In genomic region chr15:99341102-99341501, GRCm38 (mm10) we compare ENCODE assay signal across 10 mouse cellular contexts. TPM values are rescaled to one million over a fixed set of nuclear protein-coding genes. Genes with fewer than 3 reads are reported as not detected.
DNase-seq lines count a peak whose midpoint lies in the region; ATAC-seq and TF ChIP-seq lines count a peak whose summit lies in the region.
"Had no signal": no experiment of that assay in that cellular context is flagged by ENCODE, and none has a peak within 500 bp of the region (broad histone marks: within the 10 kb centered on the region; RNA-seq: fewer than 3 reads in every experiment).

No protein-coding gene starts in this region.

- H3K4me2 ChIP-seq in heart, embryonic 12.5 days = no peak overlapping the region
- no peak overlapping the region for H3K4me2 ChIP-seq in liver, embryonic 15.5 days
- no peak overlapping the region for H3K4me2 ChIP-seq in forebrain, embryonic 14.5 days (ENCODE audit: low read length)
- H3K4me2 ChIP-seq: embryonic facial prominence, embryonic 15.5 days; midbrain, embryonic 13.5 days had no signal

- peak overlapping the region; percentile 89; the same call in 1 of the 2 replicates for H3K27ac ChIP-seq in heart, embryonic 12.5 days (ENCODE audit: poor library complexity, severe bottlenecking)
- peak overlapping the region; percentile 29 for H3K27ac ChIP-seq in liver, embryonic 15.5 days (replicated peaks)
- no peak overlapping the region for H3K27ac ChIP-seq in forebrain, embryonic 14.5 days (ENCODE audit: low read depth, low read length)
- H3K27ac ChIP-seq: embryonic facial prominence, embryonic 15.5 days; midbrain, embryonic 13.5 days had no signal

- intact Hi-C loops in heart, postnatal 10 days (cut with DNase I) = no loop called here

- H3K9me3 ChIP-seq in heart, embryonic 12.5 days (replicated peaks) = no peaks in the 10 kb centered on the region
- no peaks in the 10 kb centered on the region for H3K9me3 ChIP-seq in G1E (replicated peaks)
- no peaks in the 10 kb centered on the region for H3K9me3 ChIP-seq in liver, embryonic 15.5 days (replicated peaks)
- no peaks in the 10 kb centered on the region for H3K9me3 ChIP-seq in forebrain, embryonic 14.5 days (replicated peaks; ENCODE audit: control insufficient read depth, low read length)
- H3K9me3 ChIP-seq: embryonic facial prominence, embryonic 15.5 days; midbrain, embryonic 13.5 days had no signal

- WGBS in heart, embryonic 12.5 days = 52% methylated on average over 3 of the region's 3 CpGs
- WGBS in liver, embryonic 15.5 days (ENCODE audit: insufficient replicate concordance) = 12% methylated on average over 3 of the region's 3 CpGs
- 96% methylated on average over 3 of the region's 3 CpGs for WGBS in forebrain, embryonic 14.5 days

- DNase-seq in heart, postnatal 10 days = no peak
- DNase-seq in G1E (ENCODE audit: low spot score) = no peak
- DNase-seq in spleen, postnatal 14 days (ENCODE audit: low spot score in 2 of 2) = peak; percentile 25 to 42
- no peak for DNase-seq in cerebellum, adult 11-12 months
- DNase-seq in right cerebral cortex, postnatal 25 days = no peak
- no peak for DNase-seq in forebrain, embryonic 14.5 days (ENCODE audit: low spot score)

- no peaks in the 10 kb centered on the region for H3K27me3 ChIP-seq in heart, embryonic 12.5 days (replicated peaks)
- peaks cover 52% of the 10 kb centered on the region for H3K27me3 ChIP-seq in G1E (ENCODE audit: insufficient read depth, low read length)
- H3K27me3 ChIP-seq in liver, embryonic 15.5 days = no peaks in the 10 kb centered on the region
- H3K27me3 ChIP-seq in forebrain, embryonic 14.5 days (replicated peaks; ENCODE audit: control insufficient read depth, insufficient read depth, low read length) = no peaks in the 10 kb centered on the region
- H3K27me3 ChIP-seq: embryonic facial prominence, embryonic 15.5 days; midbrain, embryonic 13.5 days had no signal

- peaks cover 86% of the 10 kb centered on the region for H3K4me1 ChIP-seq in heart, embryonic 12.5 days (replicated peaks)
- peaks cover 8% of the 10 kb centered on the region for H3K4me1 ChIP-seq in G1E (ENCODE audit: insufficient read depth, low read depth, low read length)
- H3K4me1 ChIP-seq in liver, embryonic 15.5 days (replicated peaks) = peaks cover 80% of the 10 kb centered on the region
- peaks cover 10% of the 10 kb centered on the region for H3K4me1 ChIP-seq in forebrain, embryonic 14.5 days (ENCODE audit: control insufficient read depth, insufficient read depth, low read length)

- no peak for ATAC-seq in heart, embryonic 12.5 days (ENCODE audit: insufficient number of reproducible peaks, low FRiP score)
- ATAC-seq in G1E (ENCODE audit: extremely low read depth, insufficient number of reproducible peaks, low FRiP score, poor library complexity, severe bottlenecking) = peak; percentile 52; the same call in 1 of the 2 replicates
- ATAC-seq in liver, embryonic 15.5 days (ENCODE audit: insufficient read depth) = peak; percentile 41; the same call in 1 of the 2 replicates
- no peak for ATAC-seq in forebrain, embryonic 14.5 days
- ATAC-seq: midbrain, embryonic 13.5 days had no signal

- TF ChIP-seq CTCF in G1E (IDR thresholded peaks at IDR 0.05; ENCODE audit: low read depth, low read length) = no peak

- H3K36me3 ChIP-seq in heart, embryonic 12.5 days = no peaks in the 10 kb centered on the region
- H3K36me3 ChIP-seq in G1E (replicated peaks) = no peaks in the 10 kb centered on the region
- no peaks in the 10 kb centered on the region for H3K36me3 ChIP-seq in liver, embryonic 15.5 days (replicated peaks)
- no peaks in the 10 kb centered on the region for H3K36me3 ChIP-seq in forebrain, embryonic 14.5 days (ENCODE audit: control insufficient read depth, insufficient read depth, low read length)
- H3K36me3 ChIP-seq: embryonic facial prominence, embryonic 15.5 days; midbrain, embryonic 13.5 days had no signal

- H3K4me3 ChIP-seq in heart, embryonic 12.5 days = no peak overlapping the region
- no peak overlapping the region for H3K4me3 ChIP-seq in G1E (ENCODE audit: low read depth, low read length)
- no peak overlapping the region for H3K4me3 ChIP-seq in liver, embryonic 15.5 days (replicated peaks)
- no peak overlapping the region for H3K4me3 ChIP-seq in forebrain, embryonic 14.5 days (ENCODE audit: low read depth, low read length)
- H3K4me3 ChIP-seq: embryonic facial prominence, embryonic 15.5 days; midbrain, embryonic 13.5 days had no signal

- H3K9ac ChIP-seq in heart, embryonic 12.5 days = no peak overlapping the region
- H3K9ac ChIP-seq in liver, embryonic 15.5 days = no peak overlapping the region
- no peak overlapping the region for H3K9ac ChIP-seq in forebrain, embryonic 14.5 days (ENCODE audit: low read length)
- H3K9ac ChIP-seq: embryonic facial prominence, embryonic 15.5 days; midbrain, embryonic 13.5 days had no signal

RNA-seq across cellular contexts. Expression of gene Fmnl3, which starts 29.2 kb away (rescaled TPM):
- 17.2 and 21.0 TPM in 2 replicates for polyA plus RNA-seq in heart, embryonic 12.5 days (2016; fragmentation: Nextera tagmentation; extraction: Ambion mirVana)
- total RNA-seq in heart, postnatal 10 days (2021) = 10 to 100 TPM; 40.3 to 43.0 TPM
- 4.8 TPM in 1 of 2 replicates, not detected in the other for total RNA-seq in G1E (2014; fragmentation: Nextera tagmentation)
- total RNA-seq in G1E (2017) = 0.11 and 0.46 TPM in 2 replicates
- polyA plus RNA-seq in G1E (2012) = 0.07 and 0.08 TPM in 2 replicates
- 3.5 and 3.8 TPM in 2 replicates for polyA plus RNA-seq in liver, embryonic 15.5 days (2015; fragmentation: Nextera tagmentation; extraction: Ambion mirVana)
- polyA plus RNA-seq in forebrain, embryonic 14.5 days (2014; fragmentation: Nextera tagmentation; extraction: Ambion mirVana) = 3.9 and 5.6 TPM in 2 replicates

RNA-seq across cellular contexts. Expression of gene Fam186b, which starts 45.4 kb away (rescaled TPM):
- polyA plus RNA-seq in heart, embryonic 12.5 days (2016; fragmentation: Nextera tagmentation; extraction: Ambion mirVana) = 0.27 and 0.31 TPM in 2 replicates
- under 1 TPM; 0.14 to 0.15 TPM for total RNA-seq in heart, postnatal 10 days (2021)
- not detected in 2 replicates for total RNA-seq in G1E (2014; fragmentation: Nextera tagmentation)
- total RNA-seq in G1E (2017) = 0.12 TPM in 1 of 2 replicates, not detected in the other
- not detected in 2 replicates for polyA plus RNA-seq in G1E (2012)
- not detected in 2 replicates for polyA plus RNA-seq in liver, embryonic 15.5 days (2015; fragmentation: Nextera tagmentation; extraction: Ambion mirVana)
- polyA plus RNA-seq in forebrain, embryonic 14.5 days (2014; fragmentation: Nextera tagmentation; extraction: Ambion mirVana) = 0.11 and 0.52 TPM in 2 replicates

RNA-seq across cellular contexts. Expression of gene Prpf40b, which starts 46.2 kb away (rescaled TPM):
- polyA plus RNA-seq in heart, embryonic 12.5 days (2016; fragmentation: Nextera tagmentation; extraction: Ambion mirVana) = 44.0 and 44.4 TPM in 2 replicates
- 10 to 100 TPM; 30.5 to 38.7 TPM for total RNA-seq in heart, postnatal 10 days (2021)
- total RNA-seq in G1E (2014; fragmentation: Nextera tagmentation) (39.1 and 39.5 TPM in 2 replicates), G1E (2017) (10.1 and 13.1 TPM in 2 replicates)
- polyA plus RNA-seq in G1E (2012) = 47.2 and 53.8 TPM in 2 replicates
- polyA plus RNA-seq in liver, embryonic 15.5 days (2015; fragmentation: Nextera tagmentation; extraction: Ambion mirVana) = 6.6 and 8.8 TPM in 2 replicates
- 57.2 and 81.8 TPM in 2 replicates for polyA plus RNA-seq in forebrain, embryonic 14.5 days (2014; fragmentation: Nextera tagmentation; extraction: Ambion mirVana)

RNA-seq across cellular contexts. Expression of gene Tmbim6, which starts 51.6 kb away (rescaled TPM):
- polyA plus RNA-seq in heart, embryonic 12.5 days (2016; fragmentation: Nextera tagmentation; extraction: Ambion mirVana) = 251 and 253 TPM in 2 replicates
- 100 to 1,000 TPM; 225 to 229 TPM for total RNA-seq in heart, postnatal 10 days (2021)
- 239 and 279 TPM in 2 replicates for total RNA-seq in G1E (2014; fragmentation: Nextera tagmentation)
- total RNA-seq in G1E (2017) = 91.2 and 93.0 TPM in 2 replicates
- polyA plus RNA-seq in G1E (2012) = 97.5 and 125 TPM in 2 replicates
- polyA plus RNA-seq in liver, embryonic 15.5 days (2015; fragmentation: Nextera tagmentation; extraction: Ambion mirVana) = 278 and 304 TPM in 2 replicates
- 230 and 247 TPM in 2 replicates for polyA plus RNA-seq in forebrain, embryonic 14.5 days (2014; fragmentation: Nextera tagmentation; extraction: Ambion mirVana)

Comparison
In these comparisons a context has a peak if more than half of its experiments do, and no peak if none do; other contexts are left out.
1. ATAC-seq: peak in G1E (single experiment) and liver, embryonic 15.5 days (single experiment); none in heart, embryonic 12.5 days (single experiment) and forebrain, embryonic 14.5 days (single experiment).
2. DNase-seq: peak in spleen, postnatal 14 days (2 of 2); none in heart, postnatal 10 days (0 of 2), G1E (single experiment), cerebellum, adult 11-12 months (single experiment), right cerebral cortex, postnatal 25 days (single experiment) and forebrain, embryonic 14.5 days (single experiment).